Mouse (Mus musculus): Measurements from ENCODE around the gene Lrrtm3.

The Lrrtm3 gene

DNA sequence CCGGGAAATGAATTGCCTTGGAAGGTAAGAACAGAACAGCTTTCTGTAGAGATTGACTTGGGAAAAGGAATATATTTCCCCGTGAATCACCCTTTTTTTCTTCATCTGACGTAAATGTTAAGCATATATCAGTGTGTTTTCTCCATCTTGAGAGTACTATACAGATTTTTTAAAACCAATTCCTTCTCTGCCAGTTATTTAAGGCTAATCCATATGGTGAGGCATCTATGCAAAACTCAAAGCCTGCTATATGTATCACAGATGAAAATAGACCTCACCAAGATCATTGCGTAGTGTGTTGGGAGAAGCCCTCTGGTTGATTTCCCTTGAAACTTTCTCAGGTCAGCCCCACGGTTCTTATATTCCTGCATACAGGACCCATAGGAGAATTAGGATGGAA lies 195.5 kb downstream of the Lrrtm3 start:
- no peak for DNase-seq (ENCODE audit: low read depth)

DNA sequence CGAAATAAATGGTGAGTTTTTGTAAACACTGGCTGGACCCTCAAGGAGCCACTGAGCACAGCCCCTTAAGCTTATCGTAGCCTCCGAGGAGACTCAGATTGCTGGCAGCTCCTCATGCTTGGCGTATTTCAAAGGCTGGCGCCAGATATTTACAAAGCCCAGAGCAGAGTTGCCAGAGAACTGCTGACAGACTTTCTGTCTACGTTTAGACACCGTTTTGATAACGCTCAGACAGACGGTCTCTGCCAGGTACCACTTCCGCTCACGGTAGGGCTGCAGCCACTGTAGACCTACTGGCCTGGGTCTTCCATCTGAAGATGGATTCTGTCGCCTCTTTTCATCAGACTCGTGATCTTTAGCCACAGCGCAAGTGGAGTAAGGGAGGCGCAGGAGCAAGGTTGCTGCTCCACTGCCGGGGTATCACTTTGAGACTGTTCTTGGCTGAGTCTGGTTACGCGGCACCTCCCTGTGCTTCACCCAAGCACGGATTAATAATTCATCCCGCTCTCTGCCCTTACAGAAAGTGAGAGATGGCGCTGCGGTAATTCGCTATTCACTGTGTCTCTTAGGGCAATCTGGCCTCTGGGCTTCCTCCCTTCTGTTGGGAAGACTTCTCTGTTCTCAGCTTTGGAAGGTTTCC lies 203.5 kb downstream of the Lrrtm3 start:
- DNase-seq (ENCODE audit: low read depth) = no peak

DNA sequence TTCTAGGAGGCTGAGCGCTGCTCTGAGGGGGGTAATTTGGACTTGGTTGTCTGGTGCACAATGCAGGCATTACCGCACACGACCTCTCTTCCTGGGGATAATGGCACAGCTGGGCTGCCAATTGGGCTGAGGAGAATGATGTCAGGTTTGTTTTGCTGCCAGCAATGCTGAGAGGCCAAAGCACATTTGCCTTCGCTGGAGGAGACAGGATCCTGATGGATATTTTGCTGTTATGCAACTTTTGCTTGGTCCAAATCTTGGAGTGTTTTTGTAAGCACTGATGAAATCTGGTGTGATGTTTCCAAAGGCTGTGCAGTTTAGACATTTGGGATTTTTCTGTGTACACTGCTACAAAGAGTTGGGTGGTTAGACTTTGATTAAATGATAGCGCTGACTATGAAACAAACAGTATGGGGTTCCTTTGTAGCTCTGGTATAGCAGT lies 209.6 kb downstream of the Lrrtm3 start:
- DNase-seq (ENCODE audit: low read depth) = no peak
